In the genomic region with DNA sequence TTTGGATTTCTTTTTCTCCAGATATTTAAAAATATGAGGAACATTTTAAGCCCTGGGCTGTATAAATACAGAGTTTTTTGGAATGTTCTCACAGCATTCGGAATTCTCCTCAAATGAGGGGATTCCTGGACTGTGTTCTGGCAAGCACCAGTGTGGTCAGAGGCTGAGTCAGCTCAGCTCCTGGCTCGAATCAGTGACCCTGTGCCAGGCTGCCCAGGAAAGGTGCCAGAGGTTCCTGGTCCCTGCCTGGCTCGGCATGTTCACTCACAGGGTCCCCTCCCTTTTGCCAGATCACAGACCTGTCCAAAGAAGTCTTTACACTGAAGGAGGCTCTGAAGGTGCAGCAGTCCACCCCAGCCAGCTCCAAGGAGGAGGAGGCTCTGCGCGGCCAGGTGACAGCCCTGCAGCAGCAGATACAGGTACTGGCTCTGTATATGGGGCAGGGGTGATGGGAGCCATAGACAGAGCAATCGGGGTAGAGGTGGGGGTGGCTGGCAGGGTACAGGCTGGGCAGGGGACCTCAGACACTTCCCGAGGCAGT, we compare ENCODE assay signal across 14 mouse cellular contexts. TPM values are rescaled to one million over a fixed set of nuclear protein-coding genes. Genes with fewer than 3 reads are reported as not detected.
A peak's percentile ranks its signal among the peaks of the same experiment; 100 is the strongest.
DNase-seq lines count a peak whose midpoint lies in the region; ATAC-seq lines count a peak whose summit lies in the region.
"Had no signal": no experiment of that assay in that cellular context is flagged by ENCODE, and none has a peak within 500 bp of the region (broad histone marks: within the 10 kb centered on the region; RNA-seq: fewer than 3 reads in every experiment).

No protein-coding gene starts in this region.

- WGBS in midbrain, embryonic 11.5 days: 81% methylated on average over 6 of the region's 7 CpGs
- 78% methylated on average over 7 of the region's 7 CpGs for WGBS in midbrain, embryonic 15.5 days

- H3K9ac ChIP-seq in midbrain, embryonic 11.5 days (ENCODE audit: low read length): no peak overlapping the region
- no peak overlapping the region for H3K9ac ChIP-seq in midbrain, embryonic 15.5 days
- H3K9ac ChIP-seq: embryonic facial prominence, embryonic 13.5 days; forebrain, embryonic 15.5 days had no signal

- no peak overlapping the region for H3K4me2 ChIP-seq in midbrain, embryonic 11.5 days
- no peak overlapping the region for H3K4me2 ChIP-seq in midbrain, embryonic 15.5 days
- H3K4me2 ChIP-seq: embryonic facial prominence, embryonic 13.5 days; forebrain, embryonic 15.5 days had no signal

- H3K9me3 ChIP-seq in midbrain, embryonic 11.5 days (ENCODE audit: control insufficient read depth, low read length): peaks cover 4% of the 10 kb centered on the region; the same call in 1 of the 2 replicates
- no peaks in the 10 kb centered on the region for H3K9me3 ChIP-seq in midbrain, embryonic 15.5 days
- H3K9me3 ChIP-seq: embryonic facial prominence, embryonic 13.5 days; forebrain, embryonic 15.5 days had no signal

- no peak overlapping the region for H3K4me3 ChIP-seq in midbrain, embryonic 11.5 days (ENCODE audit: low read depth, low read length)
- no peak overlapping the region for H3K4me3 ChIP-seq in midbrain, embryonic 15.5 days
- H3K4me3 ChIP-seq: embryonic facial prominence, embryonic 13.5 days; forebrain, embryonic 15.5 days; midbrain, embryonic 10.5 days had no signal

- no peaks in the 10 kb centered on the region for H3K27me3 ChIP-seq in midbrain, embryonic 11.5 days (ENCODE audit: control insufficient read depth, insufficient read depth, low read length)
- 0 out of 2 replicates have a peak, but pooled peaks cover 6% of the 10 kb centered on the region for H3K27me3 ChIP-seq in midbrain, embryonic 15.5 days (replicated peaks)
- H3K27me3 ChIP-seq: embryonic facial prominence, embryonic 13.5 days; forebrain, embryonic 15.5 days; Patski had no signal

- peaks cover 9% of the 10 kb centered on the region for H3K4me1 ChIP-seq in midbrain, embryonic 11.5 days (ENCODE audit: control insufficient read depth, insufficient read depth, low read length)
- H3K4me1 ChIP-seq in midbrain, embryonic 15.5 days: peaks cover 28% of the 10 kb centered on the region

- H3K27ac ChIP-seq in midbrain, embryonic 11.5 days (ENCODE audit: low read depth, low read length): no peak overlapping the region
- H3K27ac ChIP-seq in midbrain, embryonic 15.5 days: no peak overlapping the region
- H3K27ac ChIP-seq: embryonic facial prominence, embryonic 13.5 days; forebrain, embryonic 15.5 days; midbrain, embryonic 10.5 days had no signal

- intact Hi-C loops in gastrocnemius, postnatal 36 days (cut with DNase I): no loop called here

- no peak for ATAC-seq in midbrain, embryonic 11.5 days (ENCODE audit: low FRiP score)
- ATAC-seq in midbrain, embryonic 15.5 days (replicated peaks): no peak
- ATAC-seq in megakaryocyte, adult 5-6 weeks (ENCODE audit: poor library complexity, severe bottlenecking): no peak
- ATAC-seq: forebrain, embryonic 15.5 days; lung, postnatal 0 days; Patski had no signal

- DNase-seq in gastrocnemius, postnatal 4 days (ENCODE audit: low spot score in 2 of 2): peak; percentile 7 to 12
- no peak for DNase-seq in gastrocnemius, postnatal 36 days
- peak; percentile 23 for DNase-seq in midbrain, embryonic 11.5 days (ENCODE audit: low spot score, missing footprints)
- DNase-seq in adipocyte (ENCODE audit: low spot score): peak; percentile 44
- peak; percentile 64 for DNase-seq in fibroblast of lung, adult 2 months (ENCODE audit: low read depth)
- DNase-seq: gastrocnemius, postnatal 10 days; spleen, adult 18-20 months had no signal

- no peaks in the 10 kb centered on the region; the same call in 1 of the 2 replicates for H3K36me3 ChIP-seq in midbrain, embryonic 11.5 days (ENCODE audit: control insufficient read depth, insufficient read depth, low read length)
- H3K36me3 ChIP-seq in midbrain, embryonic 15.5 days (replicated peaks): no peaks in the 10 kb centered on the region

RNA-seq across cellular contexts. Expression of gene Gm10778, which starts 2.8 kb away (rescaled TPM):
- total RNA-seq in gastrocnemius, postnatal 4 days (2021): 1 to 10 TPM; 2.6 to 3.1 TPM
- 1 to 10 TPM; 1.2 to 1.6 TPM for total RNA-seq in gastrocnemius, postnatal 36 days (2021)
- 6.5 and 6.7 TPM in 2 replicates for polyA plus RNA-seq in midbrain, embryonic 11.5 days (2014; fragmentation: Nextera tagmentation; extraction: Ambion mirVana)
- polyA plus RNA-seq in midbrain, embryonic 15.5 days (2015; fragmentation: Nextera tagmentation; extraction: Ambion mirVana): 6.6 and 6.9 TPM in 2 replicates
- total RNA-seq in megakaryocyte, adult 5-6 weeks (2015): 3.0 and 5.4 TPM in 2 replicates
- 3.4 and 4.9 TPM in 2 replicates for total RNA-seq in megakaryocyte, adult 5-6 weeks (2017)

RNA-seq across cellular contexts. Expression of gene Ankrd24, which starts 17.7 kb away (rescaled TPM):
- 10 to 100 TPM; 16.0 to 17.7 TPM for total RNA-seq in gastrocnemius, postnatal 4 days (2021)
- 1 to 10 TPM; 7.0 to 8.7 TPM for total RNA-seq in gastrocnemius, postnatal 36 days (2021)
- polyA plus RNA-seq in midbrain, embryonic 11.5 days (2014; fragmentation: Nextera tagmentation; extraction: Ambion mirVana): 4.2 and 4.6 TPM in 2 replicates
- 19.1 and 20.2 TPM in 2 replicates for polyA plus RNA-seq in midbrain, embryonic 15.5 days (2015; fragmentation: Nextera tagmentation; extraction: Ambion mirVana)
- 1.0 and 1.1 TPM in 2 replicates for total RNA-seq in megakaryocyte, adult 5-6 weeks (2015)
- 1.7 and 1.8 TPM in 2 replicates for total RNA-seq in megakaryocyte, adult 5-6 weeks (2017)

RNA-seq across cellular contexts. Expression of gene Sirt6, which starts 18.5 kb away (rescaled TPM):
- 10 to 100 TPM; 13.6 to 18.2 TPM for total RNA-seq in gastrocnemius, postnatal 4 days (2021)
- 1 to 10 TPM; 3.5 to 4.1 TPM for total RNA-seq in gastrocnemius, postnatal 36 days (2021)
- polyA plus RNA-seq in midbrain, embryonic 11.5 days (2014; fragmentation: Nextera tagmentation; extraction: Ambion mirVana): 36.6 and 38.9 TPM in 2 replicates
- 60.1 and 60.4 TPM in 2 replicates for polyA plus RNA-seq in midbrain, embryonic 15.5 days (2015; fragmentation: Nextera tagmentation; extraction: Ambion mirVana)
- total RNA-seq in megakaryocyte, adult 5-6 weeks (2015): 6.3 and 8.0 TPM in 2 replicates
- 2.5 and 6.4 TPM in 2 replicates for total RNA-seq in megakaryocyte, adult 5-6 weeks (2017)

RNA-seq across cellular contexts. Expression of gene BC025920, which starts 40.0 kb away (rescaled TPM):
- 1 to 10 TPM; 1.2 to 1.7 TPM for total RNA-seq in gastrocnemius, postnatal 4 days (2021)
- 1 to 10 TPM; 2.3 TPM for total RNA-seq in gastrocnemius, postnatal 36 days (2021)
- 0.47 and 0.89 TPM in 2 replicates for polyA plus RNA-seq in midbrain, embryonic 11.5 days (2014; fragmentation: Nextera tagmentation; extraction: Ambion mirVana)
- 1.8 and 2.0 TPM in 2 replicates for polyA plus RNA-seq in midbrain, embryonic 15.5 days (2015; fragmentation: Nextera tagmentation; extraction: Ambion mirVana)
- 1.7 and 2.0 TPM in 2 replicates for total RNA-seq in megakaryocyte, adult 5-6 weeks (2015)
- 2.3 and 2.4 TPM in 2 replicates for total RNA-seq in megakaryocyte, adult 5-6 weeks (2017)

RNA-seq across cellular contexts. Expression of gene Tle6, which starts 45.2 kb away (rescaled TPM):
- 1 to 10 TPM; 5.2 to 6.6 TPM for total RNA-seq in gastrocnemius, postnatal 4 days (2021)
- total RNA-seq in gastrocnemius, postnatal 36 days (2021): 1 to 10 TPM; 4.2 to 4.9 TPM
- 4.6 and 6.0 TPM in 2 replicates for polyA plus RNA-seq in midbrain, embryonic 11.5 days (2014; fragmentation: Nextera tagmentation; extraction: Ambion mirVana)
- polyA plus RNA-seq in midbrain, embryonic 15.5 days (2015; fragmentation: Nextera tagmentation; extraction: Ambion mirVana): 6.7 and 8.0 TPM in 2 replicates
- 1.9 and 8.9 TPM in 2 replicates for total RNA-seq in megakaryocyte, adult 5-6 weeks (2015)
- total RNA-seq in megakaryocyte, adult 5-6 weeks (2017): 6.5 and 11.4 TPM in 2 replicates

Comparison
In these comparisons a context has a peak if more than half of its experiments do, and no peak if none do; other contexts are left out.
1. DNase-seq: peak in gastrocnemius, postnatal 4 days (2 of 2), midbrain, embryonic 11.5 days (single experiment), adipocyte (single experiment) and fibroblast of lung, adult 2 months (single experiment); none in gastrocnemius, postnatal 36 days (0 of 2).